Mouse (Mus musculus): Measurements from ENCODE around the gene Ralgds. TPM values are rescaled to one million over a fixed set of nuclear protein-coding genes. Genes with fewer than 3 reads are reported as not detected.

Gene Ralgds
- total RNA-seq (2023): 10 to 100 TPM; 23.6 to 25.2 TPM

DNA sequence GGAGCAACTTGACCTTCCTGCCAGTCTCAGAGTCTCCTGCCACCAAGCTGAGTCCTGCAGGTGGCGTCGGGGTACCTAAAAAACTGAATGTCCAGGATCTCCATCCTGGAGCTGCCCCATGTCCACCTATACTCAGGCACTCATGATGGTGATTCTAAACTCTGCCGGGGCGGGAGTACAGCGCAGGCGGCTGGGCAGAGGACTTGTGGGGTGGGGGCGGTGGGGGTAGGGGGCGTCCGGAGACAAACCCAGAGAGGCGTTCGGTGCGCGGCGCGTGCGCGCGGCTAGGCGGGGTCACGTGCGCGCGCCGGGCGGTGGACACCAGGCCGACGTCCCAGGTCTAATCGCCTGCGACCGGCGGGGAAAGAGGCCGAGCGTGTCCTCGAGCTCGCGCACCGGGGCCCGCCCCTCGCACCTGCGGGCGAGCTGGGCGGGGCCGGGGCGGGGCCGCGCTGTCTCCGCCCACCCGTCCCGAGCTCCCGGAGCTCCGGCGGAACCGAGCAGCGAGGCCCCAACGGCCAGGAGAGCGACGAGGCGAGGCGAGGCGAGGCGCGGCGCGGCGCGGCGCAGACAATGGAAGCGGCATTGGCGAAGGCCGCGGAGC lies at the start of gene Ralgds:
Gene Ralgds (plus strand): TSS at position 328 of the 604 bp plus-strand sequence.

DNA sequence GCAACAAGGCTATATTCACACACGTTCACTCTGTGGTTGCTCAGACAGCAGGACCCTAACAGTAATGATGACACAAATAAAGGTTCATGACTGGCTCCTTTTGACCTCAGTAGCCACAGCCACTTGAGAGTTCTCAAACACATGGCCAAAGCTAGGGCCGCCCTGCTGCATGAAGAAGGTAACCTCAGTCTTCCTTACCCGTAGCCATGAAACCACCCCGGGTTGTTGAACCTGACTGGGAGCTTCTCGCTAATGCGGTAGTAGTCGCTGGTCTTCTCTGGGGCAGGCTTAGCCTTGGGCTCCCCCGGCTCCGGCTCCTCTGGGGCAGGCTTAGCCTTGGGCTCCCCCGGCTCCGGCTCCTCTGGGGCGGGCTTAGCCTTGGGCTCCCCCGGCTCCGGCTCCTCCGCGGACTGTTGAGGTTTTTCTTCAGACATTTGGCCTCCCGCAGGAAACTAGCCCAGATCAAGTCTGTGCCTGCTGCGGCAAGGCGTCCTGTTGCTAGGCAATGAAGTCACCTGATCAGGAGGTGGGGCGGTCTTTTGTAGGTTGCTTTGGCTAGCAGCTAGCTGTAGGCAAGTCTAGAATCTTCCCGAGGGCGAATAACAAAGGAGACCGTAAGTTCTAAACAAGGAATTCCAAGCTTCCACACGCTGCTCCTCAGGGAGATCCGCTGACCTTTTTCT lies 46.9 kb upstream of the Ralgds start, which contains the start of gene 1700007K13Rik:
Gene 1700007K13Rik (minus strand): TSS at position 497 of the 683 bp plus-strand sequence.

DNA sequence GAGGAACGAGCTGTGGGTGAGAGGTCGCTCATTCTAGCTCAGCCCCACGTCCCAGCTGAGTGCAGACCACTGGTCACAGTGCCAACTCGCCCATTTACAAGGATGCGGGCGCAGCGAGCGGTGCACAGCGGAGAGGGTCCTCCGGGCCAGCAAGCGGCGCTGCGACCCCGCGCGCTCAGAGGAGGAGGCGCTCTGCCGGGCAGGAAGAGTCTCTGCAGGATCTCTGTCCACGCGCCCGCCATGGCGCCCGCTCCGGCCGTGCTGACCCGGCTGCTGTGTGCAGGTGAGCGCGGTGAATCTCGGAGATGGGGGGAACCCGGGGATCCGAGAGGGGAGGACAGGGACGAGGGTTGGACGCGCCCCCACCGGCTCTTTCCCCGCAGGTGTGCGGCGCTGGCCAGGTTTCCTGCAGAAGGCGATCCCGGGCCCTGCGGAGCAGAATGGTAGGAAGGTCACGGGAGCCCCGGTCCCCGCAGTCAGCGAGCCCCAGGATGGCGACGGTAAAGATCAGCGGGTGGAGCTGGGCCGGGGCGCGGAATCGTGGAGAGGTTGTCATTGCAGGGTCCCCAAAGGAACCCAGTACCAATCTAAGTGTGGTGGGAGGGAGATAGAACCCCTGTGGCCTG lies 45.0 kb upstream of the Ralgds start, which contains the start of gene Mrps2:
Gene Mrps2 (plus strand): TSS at position 207 of the 626 bp plus-strand sequence.

DNA sequence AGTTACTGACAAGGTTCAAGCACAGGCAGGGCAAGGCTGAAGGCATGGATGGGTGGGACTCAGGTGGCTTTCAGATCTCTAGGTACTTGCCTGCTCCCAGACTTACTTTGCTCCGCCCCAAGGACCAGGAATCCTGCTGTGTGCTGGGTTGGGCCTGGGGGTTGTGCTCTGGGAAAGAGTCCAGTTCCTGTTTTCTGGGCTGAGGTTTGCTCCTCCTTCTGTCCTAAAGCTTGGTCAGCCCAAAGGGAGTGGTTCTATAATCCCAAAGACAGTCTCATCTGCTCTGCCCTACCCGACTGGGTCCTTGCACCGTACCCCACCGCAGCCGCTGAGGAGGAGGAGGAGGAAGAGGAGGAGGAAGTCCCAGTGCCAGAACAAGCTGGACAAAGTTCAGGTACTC lies 16.3 kb upstream of the Ralgds start, which contains the start of gene Gbgt1:
Gene Gbgt1 (plus strand): TSS at position 221 of the 400 bp plus-strand sequence.

DNA sequence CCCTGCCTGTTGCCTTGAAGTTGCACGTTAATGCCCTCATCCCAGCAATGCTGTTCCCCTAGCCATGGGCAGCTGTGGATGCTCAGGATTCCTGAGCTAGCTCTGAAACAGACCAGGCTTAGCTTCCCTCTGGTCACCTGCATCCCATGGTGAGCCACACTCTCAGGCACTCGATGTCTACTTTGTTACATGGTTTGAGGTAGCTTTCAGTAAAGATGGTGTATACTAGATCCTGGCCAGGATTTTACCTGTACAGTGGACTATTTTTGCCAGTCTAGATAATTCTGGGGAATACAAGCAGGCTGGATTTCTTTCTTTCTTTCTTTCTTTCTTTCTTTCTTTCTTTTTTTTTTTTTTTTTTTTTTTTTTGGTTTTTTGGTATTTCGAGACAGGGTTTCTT lies 7.1 kb upstream of the Ralgds start, which contains the start of gene Gm10134:
Gene Gm10134 (plus strand): TSS at position 301 of the 400 bp plus-strand sequence.

DNA sequence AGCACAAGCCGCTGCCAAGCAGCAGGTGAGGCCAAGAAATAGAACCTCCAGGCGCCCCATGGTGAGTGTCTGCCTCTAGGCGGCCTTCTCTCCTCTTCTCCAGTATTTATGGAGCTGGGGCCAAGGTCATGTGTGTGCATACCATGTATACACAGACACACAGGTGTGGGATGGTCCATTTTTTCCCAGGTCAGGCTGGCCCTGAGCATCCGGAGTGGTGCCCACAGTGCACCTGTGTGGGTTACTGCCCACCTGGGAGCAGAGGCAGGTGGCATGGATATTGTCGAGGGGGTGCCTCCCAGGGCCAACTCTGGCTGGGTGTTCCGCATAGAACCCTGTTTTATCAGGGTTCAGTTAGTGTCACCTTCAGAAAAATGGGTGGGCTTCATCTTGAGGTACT lies 50.4 kb downstream of the Ralgds start, which contains the start of gene Cel:
Gene Cel (minus strand): TSS at position 101 of the 400 bp plus-strand sequence.

DNA sequence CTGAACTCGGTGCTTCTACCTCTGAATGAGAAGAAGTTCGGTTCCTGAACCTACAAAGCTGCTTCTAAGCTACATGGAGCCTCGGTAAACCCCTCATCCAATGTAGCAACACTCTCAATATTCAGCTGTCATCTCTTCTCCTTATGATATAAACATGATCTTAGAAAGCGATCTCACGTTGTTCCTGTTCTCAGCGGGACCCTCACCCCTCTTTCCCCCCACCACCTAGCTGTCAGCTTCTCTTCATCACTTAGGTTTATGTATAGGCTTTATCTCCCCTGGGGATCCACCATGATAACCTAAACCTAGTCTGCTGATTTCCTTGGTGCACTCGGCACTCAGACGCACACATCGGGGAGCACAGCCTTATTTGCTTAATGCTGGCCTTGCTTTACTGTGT lies 70.7 kb downstream of the Ralgds start, which contains the start of gene Gtf3c5:
Gene Gtf3c5 (minus strand): TSS at position 101 of the 400 bp plus-strand sequence.

Other genes with a start within 250 kb of the Ralgds start
- not detected for gene Ppp1r26, start 66.3 kb upstream of the Ralgds start, total RNA-seq (2023)
- gene 1700007K13Rik, start 46.8 kb upstream of the Ralgds start, total RNA-seq (2023): not detected
- 10 to 100 TPM; 19.4 to 22.9 TPM for gene Mrps2, start 45.1 kb upstream of the Ralgds start, total RNA-seq (2023)
- under 1 TPM in 1 of 2 experiments, not detected in 1; 0.70 TPM for gene Gbgt1, start 16.2 kb upstream of the Ralgds start, total RNA-seq (2023)
- gene Gm10134, start 7.0 kb upstream of the Ralgds start, total RNA-seq (2023): 1 to 10 TPM in 1 of 2 experiments, not detected in 1; 2.4 TPM
- gene Cel, start 50.3 kb downstream of the Ralgds start, total RNA-seq (2023): not detected
- gene Gtf3c5, start 70.6 kb downstream of the Ralgds start, total RNA-seq (2023): 10 to 100 TPM; 22.0 to 25.9 TPM
- gene Gfi1b, start 108.9 kb downstream of the Ralgds start, total RNA-seq (2023): 1 to 10 TPM in 1 of 2 experiments, under 1 TPM in 1; 0.83 to 2.7 TPM
- 10 to 100 TPM; 42.4 to 50.5 TPM for gene Tsc1, start 128.1 kb downstream of the Ralgds start, total RNA-seq (2023)
- under 1 TPM in 1 of 2 experiments, not detected in 1; 0.90 TPM for gene Spaca9, start 186.6 kb downstream of the Ralgds start, total RNA-seq (2023)
- gene Ak8, start 187.0 kb downstream of the Ralgds start, total RNA-seq (2023): 1 to 10 TPM in 1 of 2 experiments, not detected in 1; 1.2 TPM